Mouse (Mus musculus): ENCODE data around the gene Zfp36.

- TF ChIP-seq CTCF (IDR thresholded peaks at IDR 0.05; ENCODE audit: low read depth), result no peak
- no peak for TF ChIP-seq EP300 (IDR thresholded peaks at IDR 0.05; ENCODE audit: low read depth)
Measured at GRCm38 (mm10) chr7:28378066-28378690, 1.9 kb downstream of the Zfp36 start.
